Mouse (Mus musculus) forebrain, embryonic 16.5 days (tissue): ENCODE results near the gene Gm28043. TPM values are rescaled to one million over a fixed set of nuclear protein-coding genes. Genes with fewer than 3 reads are reported as not detected.

ENCODE experiments used
- ATAC-seq: fragments of 200-750 bp; cut with Nextera tagmentation; 2 replicates; pipeline ENCODE4 v1.8.0; 2017; ENCODE audit warnings: mild to moderate bottlenecking, moderate library complexity
- H3K27ac ChIP-seq: fragments of 300-500 bp; sonication (generic); 2 replicates; pipeline ENCODE4 v1.5.1; 2014; ENCODE audit warnings: low read length, control low read depth
- H3K27me3 ChIP-seq: fragments of 300-500 bp; sonication (generic); replicated peaks from 2 replicates; pipeline ENCODE4 v1.6.1; 2014; ENCODE audit warnings: low read length; ENCODE audit not compliant: control insufficient read depth, insufficient read depth
- H3K36me3 ChIP-seq: fragments of 300-500 bp; sonication (generic); 2 replicates; pipeline ENCODE4 v1.6.1; 2014; ENCODE audit not compliant: control insufficient read depth, insufficient read depth
- H3K4me1 ChIP-seq: fragments of 300-500 bp; sonication (generic); replicated peaks from 2 replicates; pipeline ENCODE4 v1.6.1; 2014; ENCODE audit warnings: low read length; ENCODE audit not compliant: control insufficient read depth, insufficient read depth
- H3K4me2 ChIP-seq: fragments of 300-500 bp; sonication (generic); 2 replicates; pipeline ENCODE4 v1.6.1; 2014; ENCODE audit warnings: mild to moderate bottlenecking, low read length, control low read depth
- H3K4me3 ChIP-seq: fragments of 300-500 bp; sonication (generic); replicated peaks from 2 replicates; pipeline ENCODE4 v1.5.1; 2014; ENCODE audit warnings: mild to moderate bottlenecking, low read length, control low read depth
- H3K9ac ChIP-seq: fragments of 300-500 bp; sonication (generic); replicated peaks from 2 replicates; pipeline ENCODE4 v1.6.1; 2014; ENCODE audit warnings: low read depth, low read length, control low read depth
- H3K9me3 ChIP-seq: fragments of 300-500 bp; sonication (generic); 2 replicates; pipeline ENCODE4 v1.6.1; 2016; ENCODE audit warnings: low read length; ENCODE audit not compliant: control insufficient read depth
- WGBS: fragments of 180-500 bp; shearing (Covaris S2); extraction: QIAGEN DNeasy Blood & Tissue Kit; methylation state at CpG from one replicate; pipeline ENCODE4 v1.1.7; 2014; 5-methylcytosine and 5-hydroxymethylcytosine counted together
- polyA plus RNA-seq: library from polyadenylated mRNA; unstranded; fragments of >200 nt; fragmentation: Nextera tagmentation; extraction: Ambion mirVana; gene quantifications from 2 replicates; pipeline ENCODE4 v1.2.1, GENCODE M21; 2015

Gene Gm28043
- polyA plus RNA-seq, 1 experiment from 2014 or later: 2.6 TPM

GRCm38 (mm10) chr17:29615024-29615551 is 412 bp downstream of the Gm28043 start:
- Histone ChIP-seq H3K4me2 (peak overlapping the region; percentile 78), H3K36me3 (no peaks in the 10 kb centered on the region), H3K27ac (peak overlapping the region; percentile 93), H3K9ac (peak overlapping the region; percentile 98), H3K9me3 (no peaks in the 10 kb centered on the region), H3K27me3 (no peaks in the 10 kb centered on the region), H3K4me3 (peak overlapping the region; percentile 90), H3K4me1 (peaks cover 31% of the 10 kb centered on the region)
- WGBS: 0% methylated on average over 43 of the region's 43 CpGs
- ATAC-seq: no peak; the same call in 1 of the 2 replicates

GRCm38 (mm10) chr17:29615616-29616015 is 940 bp downstream of the Gm28043 start:
- WGBS: 3% methylated on average over 4 of the region's 4 CpGs
- H3K9me3 ChIP-seq: no peaks in the 10 kb centered on the region
- H3K4me2 ChIP-seq: peak overlapping the region; percentile 78
- H3K9ac ChIP-seq: peak overlapping the region; percentile 98
- ATAC-seq: no peak
- H3K27ac ChIP-seq: peak overlapping the region; percentile 30
- no peaks in the 10 kb centered on the region for H3K36me3 ChIP-seq
- H3K4me3 ChIP-seq: peak overlapping the region; percentile 90
- H3K4me1 ChIP-seq: peaks cover 31% of the 10 kb centered on the region
- no peaks in the 10 kb centered on the region for H3K27me3 ChIP-seq

- Histone ChIP-seq H3K27me3 (no peaks in the 10 kb centered on the region), H3K9ac (no peak overlapping the region), H3K27ac (no peak overlapping the region), H3K4me3 (no peak overlapping the region), H3K4me2 (no peak overlapping the region), H3K36me3 (peaks cover 22% of the 10 kb centered on the region), H3K4me1 (peaks cover 28% of the 10 kb centered on the region), H3K9me3 (no peaks in the 10 kb centered on the region)
- ATAC-seq: no peak
- WGBS: 93% methylated on average over 3 of the region's 3 CpGs
These were observed 4.6 kb downstream of the Gm28043 start for GRCm38 (mm10) chr17:29619231-29619630.

- Histone ChIP-seq H3K4me2 (no peak overlapping the region), H3K4me1 (no peaks in the 10 kb centered on the region), H3K27ac (no peak overlapping the region), H3K9ac (no peak overlapping the region), H3K4me3 (no peak overlapping the region), H3K9me3 (no peaks in the 10 kb centered on the region), H3K27me3 (no peaks in the 10 kb centered on the region), H3K36me3 (peaks cover 28% of the 10 kb centered on the region)
- WGBS: 95% methylated on average over 8 of the region's 8 CpGs
- ATAC-seq: no peak
These were observed 8.8 kb downstream of the Gm28043 start for GRCm38 (mm10) chr17:29623488-29623887.

GRCm38 (mm10) chr17:29627285-29627684 is 12.6 kb downstream of the Gm28043 start:
- no peak overlapping the region for H3K4me3 ChIP-seq
- peaks cover 25% of the 10 kb centered on the region for H3K36me3 ChIP-seq
- H3K27me3 ChIP-seq: no peaks in the 10 kb centered on the region
- H3K9me3 ChIP-seq: no peaks in the 10 kb centered on the region
- H3K4me2 ChIP-seq: no peak overlapping the region
- WGBS: 88% methylated on average over 9 of the region's 9 CpGs
- no peaks in the 10 kb centered on the region for H3K4me1 ChIP-seq
- no peak overlapping the region for H3K27ac ChIP-seq
- H3K9ac ChIP-seq: no peak overlapping the region
- ATAC-seq: no peak

- Histone ChIP-seq H3K4me2 (no peak overlapping the region), H3K9ac (no peak overlapping the region), H3K9me3 (no peaks in the 10 kb centered on the region), H3K27me3 (no peaks in the 10 kb centered on the region), H3K27ac (no peak overlapping the region), H3K4me3 (no peak overlapping the region), H3K36me3 (peaks cover 13% of the 10 kb centered on the region), H3K4me1 (no peaks in the 10 kb centered on the region)
- no peak for ATAC-seq
- 84% methylated on average over 5 of the region's 5 CpGs for WGBS
These were observed 14.3 kb downstream of the Gm28043 start for GRCm38 (mm10) chr17:29628946-29629345.

GRCm38 (mm10) chr17:29629620-29630019 is 14.9 kb downstream of the Gm28043 start:
- no peak overlapping the region for H3K4me2 ChIP-seq
- WGBS: 91% methylated on average over 5 of the region's 5 CpGs
- H3K9me3 ChIP-seq: no peaks in the 10 kb centered on the region

GRCm38 (mm10) chr17:29632312-29632711 is 17.6 kb downstream of the Gm28043 start:
- ATAC-seq: no peak
- no peak overlapping the region for H3K9ac ChIP-seq
- 97% methylated on average over 10 of the region's 11 CpGs for WGBS
- H3K4me2 ChIP-seq: no peak overlapping the region
- peaks cover 13% of the 10 kb centered on the region for H3K36me3 ChIP-seq
- no peaks in the 10 kb centered on the region for H3K27me3 ChIP-seq
- H3K27ac ChIP-seq: no peak overlapping the region
- no peaks in the 10 kb centered on the region for H3K4me1 ChIP-seq
- H3K9me3 ChIP-seq: no peaks in the 10 kb centered on the region
- no peak overlapping the region for H3K4me3 ChIP-seq

More at GRCm38 (mm10) chr17:29629620-29630019, 14.9 kb downstream of the Gm28043 start:
- Histone ChIP-seq H3K27ac (no peak overlapping the region), H3K36me3 (peaks cover 14% of the 10 kb centered on the region), H3K4me3 (no peak overlapping the region), H3K27me3 (no peaks in the 10 kb centered on the region), H3K4me1 (no peaks in the 10 kb centered on the region), H3K9ac (no peak overlapping the region)
- ATAC-seq: no peak

GRCm38 (mm10) chr17:29635492-29635891 is 20.8 kb downstream of the Gm28043 start:
- Histone ChIP-seq H3K27ac (no peak overlapping the region), H3K4me3 (no peak overlapping the region), H3K27me3 (no peaks in the 10 kb centered on the region), H3K36me3 (peaks cover 13% of the 10 kb centered on the region), H3K4me2 (no peak overlapping the region), H3K9me3 (no peaks in the 10 kb centered on the region), H3K9ac (no peak overlapping the region), H3K4me1 (no peaks in the 10 kb centered on the region)
- 95% methylated on average over 8 of the region's 8 CpGs for WGBS
- ATAC-seq: no peak

- no peak overlapping the region for H3K9ac ChIP-seq
- 68% methylated on average over 5 of the region's 5 CpGs for WGBS
- H3K27ac ChIP-seq: no peak overlapping the region
- no peaks in the 10 kb centered on the region for H3K9me3 ChIP-seq
- H3K36me3 ChIP-seq: peaks cover 19% of the 10 kb centered on the region
- no peak overlapping the region for H3K4me3 ChIP-seq
- no peaks in the 10 kb centered on the region for H3K27me3 ChIP-seq
- H3K4me2 ChIP-seq: no peak overlapping the region
- no peak for ATAC-seq
- H3K4me1 ChIP-seq: no peaks in the 10 kb centered on the region
These were observed 21.4 kb downstream of the Gm28043 start for GRCm38 (mm10) chr17:29636118-29636517.
